Mouse (Mus musculus): ENCODE results near the gene Ifna2.

DNA sequence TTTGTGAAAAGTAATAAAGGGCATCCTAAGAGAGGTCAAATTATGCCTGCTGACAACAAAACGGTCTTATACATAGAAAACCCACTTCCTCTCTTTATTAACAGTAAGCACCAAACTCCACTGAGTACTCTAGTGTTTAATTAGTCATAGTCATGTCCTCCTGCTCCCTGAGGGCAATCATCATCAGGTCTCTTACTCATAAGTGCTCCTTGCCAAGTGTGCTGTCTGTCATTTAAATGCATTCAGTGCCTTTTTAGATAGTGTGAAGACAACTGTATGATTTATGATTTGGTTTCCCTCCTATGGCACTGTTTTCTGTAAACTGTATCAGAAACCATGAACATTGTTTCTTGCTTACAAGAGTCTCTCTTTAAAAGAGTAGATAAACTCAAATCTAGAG is 30.6 kb upstream of the Ifna2 start:
- TF ChIP-seq GATA1 (IDR thresholded peaks at IDR 0.05; ENCODE audit: borderline replicate concordance, low read length) (no peak), FLI1 (IDR thresholded peaks at IDR 0.05; ENCODE audit: low read length) (no peak)
